Mouse (Mus musculus) olfactory bulb, adult 2 months (tissue): ENCODE results near the gene Hdac9.

ENCODE experiments used
- CTCF ChIP-seq: fragments of 200-500 bp; IDR thresholded peaks from 2 replicates; pipeline ENCODE4 v1.5.1; 2012; ENCODE audit warnings: low read depth, mild to moderate bottlenecking, low read length, moderate library complexity; ENCODE audit not compliant: insufficient read depth
- POLR2A ChIP-seq: fragments of 200-500 bp; IDR thresholded peaks from 2 replicates; pipeline ENCODE4 v1.6.1; 2012; ENCODE audit warnings: mild to moderate bottlenecking, low read depth, low read length, moderate library complexity; ENCODE audit not compliant: insufficient read depth

- TF ChIP-seq CTCF (no peak), POLR2A (no peak)
Observed at GRCm38 (mm10) chr12:34248193-34249121, 668.4 kb downstream of the Hdac9 start.
